Mouse (Mus musculus) forebrain, postnatal 0 days (tissue): ENCODE measurements around the gene Hist1h1c. TPM values are rescaled to one million over a fixed set of nuclear protein-coding genes. Genes with fewer than 3 reads are reported as not detected.
A peak's percentile ranks its signal among the peaks of the same experiment; 100 is the strongest.

ENCODE experiments used
- ATAC-seq: fragments of 200-750 bp; cut with Nextera tagmentation; 2 replicates; pipeline ENCODE4 v1.8.0; 2017; ENCODE audit warnings: mild to moderate bottlenecking, moderate library complexity
- DNase-seq: peaks from one replicate; pipeline ENCODE4 v3.0.0-alpha.2; 2015
- H3K27ac ChIP-seq: fragments of 300-500 bp; sonication (generic); 2 replicates; pipeline ENCODE4 v1.5.1; 2014; ENCODE audit warnings: low read depth, mild to moderate bottlenecking, antibody characterized with exemption, low read length, moderate library complexity, mixed read lengths
- H3K27me3 ChIP-seq: fragments of 300-500 bp; sonication (generic); 2 replicates; pipeline ENCODE4 v1.6.1; 2014; ENCODE audit warnings: mild to moderate bottlenecking, low read length, mixed read lengths; ENCODE audit not compliant: insufficient read depth
- H3K36me3 ChIP-seq: fragments of 300-500 bp; sonication (generic); 2 replicates; pipeline ENCODE4 v1.6.1; 2014; ENCODE audit warnings: mild to moderate bottlenecking, moderate library complexity; ENCODE audit not compliant: insufficient read depth
- H3K4me1 ChIP-seq: fragments of 300-500 bp; sonication (generic); 2 replicates; pipeline ENCODE4 v1.6.1; 2014; ENCODE audit warnings: antibody characterized with exemption; ENCODE audit not compliant: insufficient read depth
- H3K4me2 ChIP-seq: fragments of 300-500 bp; sonication (generic); 2 replicates; pipeline ENCODE4 v1.6.1; 2014; ENCODE audit warnings: low read depth, mild to moderate bottlenecking, moderate library complexity
- H3K4me3 ChIP-seq: fragments of 300-500 bp; sonication (generic); 2 replicates; pipeline ENCODE4 v1.5.1; 2014; ENCODE audit warnings: low read depth, low read length, mixed read lengths
- H3K9ac ChIP-seq: fragments of 300-500 bp; sonication (generic); 2 replicates; pipeline ENCODE4 v1.6.1; 2014; ENCODE audit warnings: mild to moderate bottlenecking
- H3K9me3 ChIP-seq: fragments of 300-500 bp; sonication (generic); 2 replicates; pipeline ENCODE4 v1.6.1; 2016; ENCODE audit warnings: low read length
- CTCF ChIP-seq: sonication (generic); IDR thresholded peaks from 2 replicates; pipeline ENCODE4 v1.5.1; 2016; ENCODE audit warnings: antibody characterized with exemption, control low read depth, low read depth
- WGBS: fragments of 180-500 bp; shearing (Covaris S2); extraction: QIAGEN DNeasy Blood & Tissue Kit; methylation state at CpG from one replicate; pipeline ENCODE4 v1.1.7; 2014; 5-methylcytosine and 5-hydroxymethylcytosine counted together
- polyA plus RNA-seq: library from polyadenylated mRNA; unstranded; fragments of >200 nt; fragmentation: Nextera tagmentation; extraction: Ambion mirVana; gene quantifications from 2 replicates; pipeline ENCODE4 v1.2.1, GENCODE M21; 2015
- total RNA-seq: library from RNA; depleted of rRNA; stranded (reverse); fragments of >200 nt; gene quantifications from 2 replicates; pipeline ENCODE4 v1.2.3, GENCODE M21; 2014

Gene Hist1h1c
- total and polyA plus RNA-seq, 2 experiments from 2014 or later, result 24.0 to 475 TPM

DNA sequence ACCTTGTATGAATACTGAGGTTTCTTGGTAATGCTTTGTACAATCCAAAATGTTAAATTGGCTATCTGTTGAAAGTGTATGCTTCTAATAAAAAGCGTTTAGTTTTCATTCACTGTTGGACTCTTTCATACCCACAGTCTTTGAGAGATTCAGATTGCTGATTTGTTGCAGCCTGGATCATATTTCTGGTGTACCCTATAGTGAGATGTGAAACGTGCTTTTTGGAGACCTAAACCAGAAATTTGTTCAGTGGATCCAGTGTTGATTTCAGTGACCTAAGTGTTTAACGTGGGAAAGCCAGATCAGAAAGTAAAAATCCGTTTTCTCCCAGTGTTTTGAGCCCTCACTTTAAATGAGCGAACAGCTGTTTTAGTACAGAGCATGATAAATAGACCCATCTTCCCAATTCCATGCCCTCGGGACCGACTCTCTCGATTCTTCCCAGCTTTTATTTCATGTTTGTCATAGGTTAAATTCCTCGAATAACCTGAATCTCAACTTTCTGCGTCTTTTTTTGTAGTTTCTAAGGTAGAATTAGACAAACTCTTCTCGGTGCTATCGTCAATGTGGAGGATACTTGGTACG is 1.7 kb downstream of the Hist1h1c start:
- no peaks in the 10 kb centered on the region for H3K27me3 ChIP-seq
- H3K9ac ChIP-seq, result peak overlapping the region; percentile 80
- peak overlapping the region; percentile 80; the same call in 1 of the 2 replicates for H3K27ac ChIP-seq
- TF ChIP-seq CTCF, result no peak
- H3K4me3 ChIP-seq, result peak overlapping the region; percentile 51
- H3K4me1 ChIP-seq, result peaks cover 6% of the 10 kb centered on the region
- DNase-seq (no peak), ATAC-seq (no peak)
- no peaks in the 10 kb centered on the region for H3K9me3 ChIP-seq
- H3K36me3 ChIP-seq, result no peaks in the 10 kb centered on the region
- peak overlapping the region; percentile 100 for H3K4me2 ChIP-seq
- 38% methylated on average over 13 of the region's 13 CpGs for WGBS

DNA sequence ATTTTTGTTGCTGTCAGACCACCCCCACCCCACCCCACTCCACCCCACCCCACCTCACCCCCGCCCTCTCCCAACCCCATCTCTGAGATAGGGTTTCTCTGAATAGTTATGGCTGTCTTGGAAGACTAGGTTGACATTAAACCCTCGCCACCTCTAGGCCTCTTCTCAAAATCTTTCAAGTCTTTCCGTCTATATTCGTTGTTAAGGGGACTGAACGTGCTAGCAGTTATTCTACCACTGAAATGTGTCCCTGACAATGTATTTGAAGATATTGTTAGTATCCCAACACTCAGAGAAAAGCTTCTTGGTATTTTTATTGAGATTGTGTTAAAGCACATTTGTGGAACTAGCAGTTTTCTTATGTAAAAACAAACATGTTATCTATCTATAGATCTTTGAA is 2.3 kb downstream of the Hist1h1c start:
- no peak overlapping the region for H3K9ac ChIP-seq
- no peak for TF ChIP-seq CTCF
- H3K4me1 ChIP-seq, result peaks cover 6% of the 10 kb centered on the region
- ATAC-seq, result no peak
- 69% methylated on average over 5 of the region's 5 CpGs for WGBS
- H3K9me3 ChIP-seq, result no peaks in the 10 kb centered on the region
- H3K4me3 ChIP-seq, result no peak overlapping the region
- DNase-seq, result no peak
- no peak overlapping the region for H3K27ac ChIP-seq
- H3K27me3 ChIP-seq, result no peaks in the 10 kb centered on the region
- H3K36me3 ChIP-seq, result no peaks in the 10 kb centered on the region
- H3K4me2 ChIP-seq, result no peak overlapping the region

- Histone ChIP-seq H3K36me3 (no peaks in the 10 kb centered on the region), H3K9ac (no peak overlapping the region), H3K27me3 (no peaks in the 10 kb centered on the region), H3K27ac (no peak overlapping the region), H3K4me3 (no peak overlapping the region), H3K4me1 (peaks cover 6% of the 10 kb centered on the region), H3K4me2 (no peak overlapping the region), H3K9me3 (no peaks in the 10 kb centered on the region)
- DNase-seq (no peak), ATAC-seq (no peak)
- no peak for TF ChIP-seq CTCF
These were observed 3.4 kb downstream of the Hist1h1c start for GRCm38 (mm10) chr13:23742007-23742406.

GRCm38 (mm10) chr13:23743215-23743614 is 4.6 kb downstream of the Hist1h1c start:
- H3K9me3 ChIP-seq, result no peaks in the 10 kb centered on the region
- H3K27ac ChIP-seq, result no peak overlapping the region
- ATAC-seq (no peak), DNase-seq (no peak)
- no peak for TF ChIP-seq CTCF
- no peaks in the 10 kb centered on the region for H3K36me3 ChIP-seq
- H3K4me2 ChIP-seq, result no peak overlapping the region
- peaks cover 6% of the 10 kb centered on the region for H3K4me1 ChIP-seq
- H3K9ac ChIP-seq, result no peak overlapping the region
- H3K4me3 ChIP-seq, result no peak overlapping the region
- 78% methylated on average over 5 of the region's 5 CpGs for WGBS
- H3K27me3 ChIP-seq, result no peaks in the 10 kb centered on the region

DNA sequence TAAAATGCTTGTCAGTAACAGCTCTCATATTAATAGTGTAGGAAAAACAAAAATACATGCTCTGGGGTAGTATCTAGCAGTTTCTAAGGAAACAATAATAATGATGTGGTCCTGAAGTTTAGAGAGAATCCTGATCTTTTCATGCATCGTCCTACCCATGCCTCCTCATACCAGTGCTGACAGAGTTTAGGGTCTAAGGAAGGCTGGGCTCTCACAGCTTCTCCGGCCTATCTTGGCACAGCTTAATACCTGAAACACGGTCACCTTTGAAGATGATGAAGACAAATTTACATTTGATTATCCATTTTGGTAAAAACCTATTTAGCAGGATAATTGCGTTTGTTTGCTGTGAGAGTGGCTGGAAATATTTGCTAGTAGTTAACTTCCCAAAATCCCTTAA is 5.4 kb downstream of the Hist1h1c start:
- 31% methylated on average over 4 of the region's 4 CpGs for WGBS
- no peak for TF ChIP-seq CTCF
- Histone ChIP-seq H3K27ac (no peak overlapping the region), H3K36me3 (no peaks in the 10 kb centered on the region), H3K4me1 (peaks cover 6% of the 10 kb centered on the region), H3K4me2 (no peak overlapping the region), H3K4me3 (no peak overlapping the region), H3K27me3 (no peaks in the 10 kb centered on the region), H3K9ac (no peak overlapping the region), H3K9me3 (no peaks in the 10 kb centered on the region)
- ATAC-seq, result no peak
- DNase-seq, result no peak

- DNase-seq (no peak), ATAC-seq (no peak)
- peaks cover 6% of the 10 kb centered on the region for H3K4me1 ChIP-seq
- H3K9ac ChIP-seq, result 0 out of 2 replicates have a peak overlapping the region, but pooled peaks have one; percentile 22
- TF ChIP-seq CTCF, result no peak
- H3K27ac ChIP-seq, result no peak overlapping the region
- peak overlapping the region; percentile 78 for H3K4me2 ChIP-seq
- H3K4me3 ChIP-seq, result peak overlapping the region; percentile 41; the same call in 1 of the 2 replicates
- WGBS, result 1% methylated on average over 13 of the region's 36 CpGs
- H3K9me3 ChIP-seq, result no peaks in the 10 kb centered on the region
- H3K27me3 ChIP-seq, result no peaks in the 10 kb centered on the region
- no peaks in the 10 kb centered on the region for H3K36me3 ChIP-seq
These were observed 6.1 kb downstream of the Hist1h1c start for GRCm38 (mm10) chr13:23744421-23745380.
